Mouse (Mus musculus): Measurements from ENCODE around the gene Hspb3.

Gene Hspb3

DNA sequence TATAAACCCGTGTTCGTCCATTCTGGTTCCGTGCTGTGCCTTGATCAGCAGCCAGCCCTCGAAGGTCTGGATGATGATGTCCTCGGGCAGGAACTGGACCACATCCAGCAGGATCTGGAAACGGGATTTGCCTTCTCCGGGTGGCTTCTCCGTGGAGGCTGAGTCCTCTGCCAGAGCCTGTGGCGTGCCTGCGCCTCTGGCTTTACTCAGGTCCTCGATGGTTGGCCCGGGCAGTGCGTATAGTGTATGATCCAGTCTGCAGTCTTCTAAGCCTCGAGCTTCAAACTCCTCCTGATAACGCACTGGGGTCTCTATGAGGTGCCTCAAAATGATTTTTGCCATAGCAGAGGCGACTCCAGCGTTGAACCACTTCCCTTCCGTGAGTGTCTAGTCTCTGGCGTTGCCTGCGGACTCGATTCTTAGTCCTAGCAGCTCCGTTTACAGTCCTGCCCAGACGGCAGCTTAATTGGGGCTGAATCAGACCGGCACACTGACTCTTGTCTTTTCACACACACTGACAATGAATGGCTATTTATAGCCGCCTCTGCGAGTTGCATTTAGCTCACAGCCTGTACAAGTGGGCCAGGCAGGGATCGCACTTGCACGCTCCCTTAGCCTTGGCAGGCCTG, at the start of gene Hspb3:
Gene Hspb3, minus strand, starts transcription at position 526 of the 629 bp plus-strand sequence.
- DNase-seq (ENCODE audit: low spot score in 2 of 2) = peak in 1 of 2 experiments; percentile 55

DNA sequence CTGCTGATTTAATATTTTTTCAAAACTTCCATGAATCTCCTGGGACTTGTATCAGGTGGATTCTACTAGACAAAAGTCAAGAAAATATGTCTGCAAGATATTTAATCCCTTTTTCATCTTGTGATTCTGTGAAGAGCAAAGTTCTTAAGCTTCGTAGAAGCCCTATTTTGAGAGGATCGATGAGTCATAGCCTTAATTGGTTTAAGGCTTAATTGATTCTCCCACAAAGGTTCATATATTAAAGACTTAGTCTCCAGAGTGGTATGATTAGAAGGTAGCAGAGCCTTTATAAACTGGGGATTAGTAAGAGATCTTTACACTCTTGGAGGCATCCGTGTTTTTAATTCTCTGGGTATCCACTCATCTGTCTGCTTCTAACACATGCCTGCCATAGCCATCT, 49.7 kb upstream of the Hspb3 start:
- DNase-seq (ENCODE audit: low spot score in 2 of 2) = no peak

DNA sequence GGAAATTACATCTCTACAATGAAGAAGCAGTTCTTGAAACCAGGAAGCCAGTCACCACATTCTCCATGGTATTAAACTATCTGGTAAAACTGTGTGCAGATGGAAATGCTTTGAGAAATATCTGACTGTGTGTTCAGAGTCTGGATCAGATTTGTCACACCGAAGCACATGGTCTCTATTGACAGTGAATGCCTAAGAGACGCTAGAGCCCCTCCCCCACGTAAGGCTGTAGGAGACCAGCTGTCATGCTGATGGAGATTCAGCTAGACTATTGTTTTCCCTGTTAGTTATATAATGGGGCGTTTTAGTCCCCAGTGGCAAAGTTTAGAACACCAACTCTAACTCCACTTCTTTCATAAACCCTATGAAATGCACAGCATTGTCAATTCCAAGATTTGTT, 42.7 kb upstream of the Hspb3 start:
- no peak for DNase-seq (ENCODE audit: low spot score in 2 of 2)

DNA sequence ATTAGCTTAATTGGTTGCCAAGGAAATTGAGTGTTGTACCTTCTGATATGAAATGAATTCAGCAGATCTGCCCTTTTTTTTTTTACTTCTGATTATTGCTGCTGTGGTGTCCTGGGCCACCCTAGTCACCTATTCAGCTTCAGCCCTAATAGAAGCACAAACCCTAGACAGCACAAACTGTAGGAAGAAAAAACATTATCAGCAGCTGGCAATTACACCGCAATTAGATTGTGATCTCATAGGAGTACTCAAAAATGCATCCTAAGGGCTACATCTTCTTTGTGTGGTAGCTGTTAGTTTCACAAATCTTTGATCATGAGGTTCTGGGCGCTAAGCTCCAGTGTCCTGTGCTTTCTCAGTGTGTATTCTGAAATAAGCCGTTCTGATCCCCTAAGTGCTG, 37.7 kb upstream of the Hspb3 start:
- no peak for DNase-seq (ENCODE audit: low spot score in 2 of 2)

DNA sequence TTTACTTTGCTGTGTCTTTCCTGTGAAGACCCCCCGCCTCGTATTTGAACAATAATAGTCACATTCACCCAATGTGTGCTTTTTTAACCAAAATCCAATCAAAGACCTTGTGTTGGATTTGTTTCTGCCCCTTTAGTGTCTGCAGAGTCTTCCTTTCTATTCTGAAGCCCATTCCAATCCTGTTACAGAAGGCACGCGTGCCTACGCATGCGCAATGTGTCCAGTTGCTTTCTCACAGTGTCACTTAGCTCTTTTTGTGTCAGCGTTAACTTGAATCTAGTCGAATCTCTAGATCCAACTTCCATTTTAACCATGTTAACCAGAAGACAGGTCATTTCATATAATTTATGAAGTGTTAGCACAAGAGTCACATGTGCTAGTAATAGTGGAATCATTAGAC, 36.5 kb upstream of the Hspb3 start:
- no peak for DNase-seq (ENCODE audit: low spot score in 2 of 2)

- DNase-seq (ENCODE audit: low spot score in 2 of 2) = peak in 1 of 2 experiments; percentile 8
Measured at GRCm38 (mm10) chr13:113699415-113699873, 36.0 kb upstream of the Hspb3 start.

DNA sequence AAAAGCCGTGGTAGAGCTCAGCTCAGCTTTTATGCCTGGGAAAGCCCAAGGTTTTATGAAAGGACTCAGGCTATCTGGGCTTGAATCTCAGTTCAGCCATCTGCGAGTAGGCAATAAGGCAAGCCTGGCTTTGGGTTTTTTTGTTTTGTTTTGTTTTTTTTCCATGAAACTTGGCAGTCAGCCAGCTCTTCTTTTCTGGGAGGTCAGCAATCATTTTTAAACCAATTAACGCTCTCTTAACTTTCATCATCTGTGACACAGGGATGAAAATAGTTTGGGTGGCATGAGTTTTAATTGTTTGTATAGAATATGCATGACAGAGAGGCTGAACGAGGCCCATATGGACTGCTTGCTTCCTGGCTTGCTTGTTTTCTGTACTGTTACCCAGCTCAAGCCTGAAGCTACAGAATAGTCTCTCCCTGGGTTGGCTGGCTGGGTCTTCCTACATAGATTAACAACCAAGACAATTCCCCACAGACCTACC, 33.4 kb upstream of the Hspb3 start:
- no peak for DNase-seq (ENCODE audit: low spot score in 2 of 2)

- DNase-seq (ENCODE audit: low spot score in 2 of 2) = peak in 1 of 2 experiments; percentile 62
Measured at GRCm38 (mm10) chr13:113693383-113693782, 29.9 kb upstream of the Hspb3 start.

DNA sequence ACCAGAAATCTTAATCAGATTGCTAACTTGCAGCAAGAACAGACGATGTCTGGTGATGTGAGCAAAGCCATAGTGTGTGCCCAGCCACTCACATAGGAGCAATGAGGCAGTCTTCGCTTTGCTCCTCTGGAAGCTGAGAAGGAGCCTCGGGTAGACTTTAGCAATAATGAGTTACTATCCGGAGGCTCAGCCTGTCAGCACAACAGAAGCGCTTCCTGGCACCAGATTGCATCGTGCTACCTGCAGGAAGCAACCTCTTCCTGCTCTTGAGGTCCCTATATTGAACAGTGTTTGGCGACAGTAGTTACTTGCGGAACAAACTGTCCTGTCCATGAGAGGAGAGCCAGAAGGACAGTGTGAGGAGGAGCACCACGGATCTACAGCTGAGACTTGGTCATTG, 28.2 kb upstream of the Hspb3 start:
- no peak for DNase-seq (ENCODE audit: low spot score in 2 of 2)

- no peak for DNase-seq (ENCODE audit: low spot score in 2 of 2)
Measured at GRCm38 (mm10) chr13:113689883-113690282, 26.4 kb upstream of the Hspb3 start.

DNA sequence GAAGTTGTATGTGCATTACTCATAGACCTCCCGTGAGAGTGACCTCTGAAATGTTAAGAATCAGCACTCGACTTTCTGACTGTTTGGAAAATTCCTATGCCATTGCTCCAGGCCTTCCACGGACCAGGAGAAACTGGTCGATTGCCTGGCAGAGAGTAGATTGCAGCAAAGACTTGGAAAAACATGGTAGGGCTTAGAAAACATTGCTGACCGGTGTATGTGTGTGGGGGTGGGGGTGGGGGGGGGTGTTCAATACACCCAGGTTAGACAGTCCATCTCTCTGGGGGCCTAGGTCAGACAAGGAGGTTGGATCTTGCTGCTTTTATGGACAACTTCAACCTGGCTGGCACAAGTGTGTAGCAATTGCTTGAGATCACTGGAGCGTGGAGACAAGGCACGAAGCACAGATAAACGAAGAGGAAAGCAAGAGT, 23.2 kb upstream of the Hspb3 start:
- DNase-seq (ENCODE audit: low spot score in 2 of 2) = no peak

GRCm38 (mm10) chr13:113682821-113683220, 19.3 kb upstream of the Hspb3 start:
- DNase-seq (ENCODE audit: low spot score in 2 of 2) = no peak

- no peak for DNase-seq (ENCODE audit: low spot score in 2 of 2)
Measured at GRCm38 (mm10) chr13:113680646-113681045, 17.2 kb upstream of the Hspb3 start.

DNA sequence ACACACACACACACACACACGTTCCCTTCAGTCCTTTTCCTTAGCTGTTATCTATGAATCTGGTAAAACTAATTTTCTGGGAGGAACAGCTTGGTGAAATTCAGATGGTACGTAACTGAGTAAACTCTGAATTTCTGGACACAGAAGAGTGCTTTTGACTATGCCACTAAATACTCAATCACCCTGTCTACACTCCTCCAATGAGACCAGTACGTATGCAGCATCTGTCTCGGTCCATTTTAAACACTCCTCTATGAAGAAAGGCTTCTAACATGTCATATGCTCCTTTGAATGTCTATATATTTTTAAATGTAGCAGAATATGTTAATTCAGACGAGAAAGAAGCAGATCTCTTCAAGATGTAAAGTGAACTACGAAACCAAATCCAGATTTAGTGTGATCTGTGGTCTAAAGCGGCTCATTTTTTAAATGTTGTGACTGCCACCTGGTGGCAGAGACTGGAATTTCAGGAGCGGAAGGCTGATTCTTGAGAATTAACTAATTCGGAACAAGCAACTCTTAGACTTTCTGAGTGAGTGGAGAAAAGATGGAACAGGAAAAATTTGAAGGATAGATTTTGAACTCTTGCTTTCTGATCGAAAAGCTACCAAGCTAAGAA, 6.1 kb upstream of the Hspb3 start:
- peak in 1 of 2 experiments; percentile 83 for DNase-seq (ENCODE audit: low spot score in 2 of 2)

- DNase-seq (ENCODE audit: low spot score in 2 of 2) = no peak
Measured at GRCm38 (mm10) chr13:113663883-113664282, 407 bp upstream of the Hspb3 start.

- peak in 1 of 2 experiments; percentile 49 for DNase-seq (ENCODE audit: low spot score in 2 of 2)
Measured at GRCm38 (mm10) chr13:113661826-113662271, 1.6 kb downstream of the Hspb3 start.

DNA sequence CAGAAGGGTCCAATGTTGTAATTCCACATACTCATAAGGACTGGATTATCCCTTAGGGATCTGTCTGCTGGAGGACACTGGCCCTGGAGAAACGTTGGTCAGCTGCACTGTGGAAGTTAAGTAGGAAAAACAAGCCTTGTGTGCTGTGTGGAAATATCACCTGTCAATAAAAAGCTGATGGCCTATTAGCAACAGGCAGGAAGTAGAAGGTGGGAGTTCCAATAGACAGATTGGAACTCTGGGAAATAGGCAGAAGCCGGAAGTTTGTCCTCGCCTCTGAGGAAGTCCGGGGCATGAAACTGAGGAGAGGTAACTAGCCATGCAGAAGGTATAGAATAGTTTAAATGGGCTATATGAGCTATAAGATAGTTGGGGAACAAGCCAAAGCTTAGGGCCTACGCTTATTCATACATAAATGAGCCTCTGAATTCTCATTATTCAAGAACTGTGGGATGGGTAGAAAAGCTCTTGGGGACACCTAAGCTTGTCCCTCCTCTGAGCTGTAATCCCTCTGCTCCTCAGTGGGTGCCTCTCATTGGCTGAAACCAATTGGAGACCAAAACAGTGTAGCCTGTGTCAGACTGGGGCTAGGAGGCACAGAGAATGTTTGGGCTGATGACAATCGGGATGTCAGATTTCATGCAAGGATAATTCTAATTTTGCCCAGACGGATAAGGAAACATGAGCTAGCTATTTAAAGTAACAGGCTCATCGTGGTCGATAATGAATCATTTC, 2.7 kb downstream of the Hspb3 start:
- DNase-seq (ENCODE audit: low spot score in 2 of 2) = peak in 1 of 2 experiments; percentile 30

DNA sequence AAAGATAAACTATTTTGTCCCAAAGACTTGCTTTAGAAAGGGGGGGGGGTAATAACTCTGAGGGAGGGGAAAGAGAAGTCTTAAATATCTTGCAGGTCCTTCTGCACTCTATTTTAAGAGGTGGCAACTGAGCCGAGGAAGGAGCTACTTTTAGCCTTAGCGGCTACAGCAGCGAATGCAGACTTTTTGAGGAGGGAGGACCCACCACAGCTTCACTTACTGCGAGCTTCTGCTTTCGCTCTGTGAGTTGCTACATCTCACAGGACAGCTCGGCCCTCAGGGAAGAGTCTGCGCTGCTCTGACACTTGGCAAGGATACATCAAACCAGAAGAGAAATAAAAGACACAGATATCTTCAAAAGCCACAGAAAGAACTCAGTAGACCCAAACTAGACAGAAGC, 6.3 kb downstream of the Hspb3 start:
- peak in 1 of 2 experiments; percentile 34 for DNase-seq (ENCODE audit: low spot score in 2 of 2)

- no peak for DNase-seq (ENCODE audit: low spot score in 2 of 2)
Measured at GRCm38 (mm10) chr13:113656639-113657038, 6.8 kb downstream of the Hspb3 start.

DNA sequence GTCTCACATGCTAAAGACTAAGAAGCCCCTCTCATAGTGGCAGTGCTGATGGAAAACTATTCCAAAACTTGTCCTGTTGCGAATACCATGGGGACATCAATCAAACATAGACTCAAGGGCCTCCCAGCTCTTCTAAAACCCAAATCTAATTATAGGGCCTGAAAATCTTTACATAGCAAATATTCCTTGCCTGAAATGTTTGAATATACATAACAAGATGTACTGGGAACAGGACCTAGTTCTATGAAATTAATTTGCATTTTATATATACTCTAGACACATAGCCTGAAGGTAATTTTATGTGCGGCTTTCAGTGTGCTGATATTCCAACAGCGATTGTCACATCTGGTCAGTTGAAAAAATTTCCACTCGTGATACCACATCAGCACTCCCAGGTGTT, 8.0 kb downstream of the Hspb3 start:
- DNase-seq (ENCODE audit: low spot score in 2 of 2) = no peak

DNA sequence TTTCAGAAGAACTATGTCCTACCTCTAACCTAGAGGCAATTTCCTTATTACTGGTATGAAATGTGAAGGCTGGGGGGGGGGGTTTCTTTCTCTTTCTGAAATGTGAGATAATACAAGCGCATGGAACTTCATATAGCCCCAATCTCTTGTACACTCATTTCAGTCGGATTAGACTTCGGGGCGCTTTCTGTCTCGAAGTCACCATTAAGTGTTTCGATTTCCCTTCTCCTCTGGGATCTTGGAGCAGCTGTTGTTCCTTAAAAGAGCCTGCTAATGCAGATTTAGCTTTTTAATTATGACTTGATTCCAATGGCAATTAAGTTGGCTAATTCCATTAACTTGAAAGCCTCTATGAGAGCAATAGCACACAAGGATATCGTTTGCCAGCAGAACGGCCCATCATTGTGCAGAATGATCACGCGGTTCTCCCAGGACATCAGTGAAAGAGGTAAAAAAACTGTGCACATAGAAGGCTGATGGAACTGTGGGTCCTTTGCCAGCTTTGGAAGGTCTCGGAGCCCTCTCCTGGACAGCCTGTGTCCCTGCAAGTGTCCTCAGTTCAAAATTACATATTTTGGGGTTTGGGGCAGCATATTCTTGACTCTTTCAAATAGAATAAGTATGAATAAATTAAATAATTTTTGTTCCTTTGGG, 22.4 kb downstream of the Hspb3 start:
- DNase-seq (ENCODE audit: low spot score in 2 of 2) = no peak

- peak in 1 of 2 experiments; percentile 37 for DNase-seq (ENCODE audit: low spot score in 2 of 2)
Measured at GRCm38 (mm10) chr13:113638914-113639313, 24.6 kb downstream of the Hspb3 start.

Data from left cerebral cortex, adult 9 months (tissue).